Mouse (Mus musculus) layer of hippocampus, postnatal 10 days (tissue): ENCODE measurements at regions not wholly inside any gene's neighbourhood (a gene's known extent, or its start where the extent isn't known, plus 50 kb on each side); places are given as distances from the start of the nearest gene placed in this dataset.

Experiments used
- DNase-seq, 2 experiments: peaks; one replicate each; pipeline ENCODE4 v3.0.0; 2021; ENCODE audit warnings: low spot score in 2 of 2

- DNase-seq = no peak
These were observed 119.3 kb downstream of the Cartpt start for GRCm38 (mm10) chr13:99781616-99782015.

- DNase-seq = no peak
These were observed 120.0 kb downstream of the Cartpt start for GRCm38 (mm10) chr13:99780751-99781460.

- DNase-seq = no peak
These were observed 122.1 kb downstream of the Cartpt start for GRCm38 (mm10) chr13:99778747-99779146.

- no peak for DNase-seq
These were observed 123.2 kb downstream of the Cartpt start for GRCm38 (mm10) chr13:99777736-99778135.

- DNase-seq = no peak
These were observed 134.9 kb downstream of the Cartpt start for GRCm38 (mm10) chr13:99765965-99766364.

- DNase-seq = no peak
These were observed 136.1 kb downstream of the Cartpt start for GRCm38 (mm10) chr13:99764764-99765163.

- no peak for DNase-seq
These were observed 136.7 kb downstream of the Cartpt start for GRCm38 (mm10) chr13:99764097-99764714.

- no peak for DNase-seq
These were observed 139.0 kb downstream of the Cartpt start for GRCm38 (mm10) chr13:99761843-99762242.

GRCm38 (mm10) chr13:99761423-99761822 is 139.5 kb downstream of the Cartpt start:
- no peak for DNase-seq

- DNase-seq = no peak
These were observed 140.2 kb downstream of the Cartpt start for GRCm38 (mm10) chr13:99760646-99761045.

- DNase-seq = no peak
These were observed 141.4 kb downstream of the Cartpt start for GRCm38 (mm10) chr13:99759256-99760044.

- DNase-seq = no peak
These were observed 146.2 kb downstream of the Cartpt start for GRCm38 (mm10) chr13:99754701-99755100.

GRCm38 (mm10) chr13:99754251-99754652 is 146.6 kb downstream of the Cartpt start:
- DNase-seq = no peak

GRCm38 (mm10) chr13:99753526-99753925 is 147.4 kb downstream of the Cartpt start:
- DNase-seq = no peak

GRCm38 (mm10) chr13:99750729-99751128 is 150.2 kb downstream of the Cartpt start:
- DNase-seq = peak in 1 of 2 experiments; percentile 49

GRCm38 (mm10) chr13:99749342-99749741 is 151.5 kb downstream of the Cartpt start:
- DNase-seq = no peak

- no peak for DNase-seq
These were observed 152.8 kb downstream of the Cartpt start for GRCm38 (mm10) chr13:99748128-99748527.

- no peak for DNase-seq
These were observed 155.4 kb downstream of the Cartpt start for GRCm38 (mm10) chr13:99745526-99745925.

- no peak for DNase-seq
These were observed 156.1 kb downstream of the Cartpt start for GRCm38 (mm10) chr13:99744790-99745120.

- DNase-seq = no peak
These were observed 156.7 kb downstream of the Cartpt start for GRCm38 (mm10) chr13:99743952-99744789.

GRCm38 (mm10) chr13:99742507-99742906 is 158.4 kb downstream of the Cartpt start:
- no peak for DNase-seq
